Mouse (Mus musculus) adrenal gland, postnatal 25 days (tissue): ENCODE results near the gene Amhr2. TPM values are rescaled to one million over a fixed set of nuclear protein-coding genes. Genes with fewer than 3 reads are reported as not detected.

ENCODE experiments used
- DNase-seq: peaks from one replicate; pipeline ENCODE4 v3.0.0; 2021; ENCODE audit warnings: mixed read lengths
- total RNA-seq: library from RNA; stranded (reverse); gene quantifications from 2 replicates; pipeline ENCODE4 v1.2.3, GENCODE M21; 2021

Gene Amhr2
- total RNA-seq, 1 experiment from 2014 or later: 1.4 TPM

DNA sequence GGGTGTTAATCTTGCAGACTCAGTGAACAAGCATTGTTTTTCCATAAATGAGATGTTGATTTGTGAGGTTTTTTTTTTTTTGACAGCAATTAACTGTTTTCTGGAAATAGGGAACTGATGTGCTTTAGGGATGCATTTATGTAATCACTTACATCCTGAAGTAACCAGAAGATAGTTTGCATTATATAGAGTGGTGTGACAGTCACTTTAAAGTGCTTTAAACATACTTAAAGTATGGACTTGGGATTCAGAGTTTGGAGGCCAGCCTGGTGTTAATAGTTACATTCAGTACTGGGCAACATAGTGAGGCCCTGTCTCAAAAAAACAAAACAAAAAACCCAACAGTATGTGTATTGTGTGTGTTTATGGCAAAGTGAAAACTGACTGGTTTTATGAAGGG lies 26.6 kb downstream of the Amhr2 start:
- no peak for DNase-seq

DNA sequence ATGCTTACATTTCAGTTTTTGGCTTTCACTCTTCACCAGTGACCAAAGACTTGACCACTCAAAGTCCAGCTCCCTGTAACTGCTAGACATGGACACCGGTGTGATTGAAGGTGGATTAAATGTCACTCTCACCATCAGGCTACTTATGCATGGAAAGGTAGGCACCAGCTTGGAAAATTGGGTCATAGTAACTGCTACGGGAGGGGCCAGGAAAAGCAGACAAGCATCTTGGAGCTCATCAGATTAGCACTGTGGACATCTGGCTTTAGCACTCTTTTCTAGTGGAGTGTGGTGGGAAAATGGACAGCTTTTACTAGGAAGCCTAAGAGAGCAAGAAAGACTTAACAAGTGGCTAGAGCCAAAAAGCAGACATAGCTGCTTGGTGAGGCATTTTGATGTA lies 28.1 kb downstream of the Amhr2 start:
- DNase-seq: no peak

DNA sequence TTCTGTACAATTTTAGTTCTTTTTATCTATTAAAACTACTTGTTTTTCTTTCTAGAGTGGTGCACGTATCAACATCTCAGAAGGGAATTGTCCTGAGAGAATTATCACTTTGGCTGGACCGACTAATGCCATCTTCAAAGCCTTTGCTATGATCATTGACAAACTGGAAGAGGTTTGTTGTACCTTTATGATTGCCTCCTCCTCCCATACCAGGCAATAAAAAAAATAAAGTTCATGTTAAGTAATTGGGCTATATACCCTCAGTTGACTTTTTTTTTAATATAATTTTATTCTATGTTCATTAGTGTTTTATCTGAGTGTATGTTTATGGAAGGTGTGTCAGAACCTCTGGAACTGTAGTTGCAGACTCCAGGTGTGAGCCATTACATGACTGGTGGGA lies 29.4 kb downstream of the Amhr2 start:
- DNase-seq: no peak

DNA sequence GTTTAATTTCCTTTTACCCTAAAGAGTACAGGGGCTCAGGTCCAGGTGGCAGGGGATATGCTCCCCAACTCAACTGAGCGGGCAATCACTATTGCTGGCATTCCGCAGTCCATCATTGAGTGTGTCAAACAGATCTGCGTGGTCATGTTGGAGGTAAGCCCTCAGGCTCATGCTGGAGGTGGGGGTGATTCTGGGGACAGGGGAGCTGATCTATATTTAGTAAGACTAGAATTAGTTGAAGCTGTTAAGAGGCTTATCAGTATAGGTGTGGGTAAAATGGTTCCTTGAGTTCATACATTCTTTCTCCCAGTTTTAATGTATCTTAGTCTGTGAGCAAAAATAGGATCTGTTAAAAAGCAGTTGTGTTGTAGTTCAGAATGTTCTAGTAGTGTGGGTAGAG lies 38.0 kb downstream of the Amhr2 start:
- DNase-seq: no peak

DNA sequence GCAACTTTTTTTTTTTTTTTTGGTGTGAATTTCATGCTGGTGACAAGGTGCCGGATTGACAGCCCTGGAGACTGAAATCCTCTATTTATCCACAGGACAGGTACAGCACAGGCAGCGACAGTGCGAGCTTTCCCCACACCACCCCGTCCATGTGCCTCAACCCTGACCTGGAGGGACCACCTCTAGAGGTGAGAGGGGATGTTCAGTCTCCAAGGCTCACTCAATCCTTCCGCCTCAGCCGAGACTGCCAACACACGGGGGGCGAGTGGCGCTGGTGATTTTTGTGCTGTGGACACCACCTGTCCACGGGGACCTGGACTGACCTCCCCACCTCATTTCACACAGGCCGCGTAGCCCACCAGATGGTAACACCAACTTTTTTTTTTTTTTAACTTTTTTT lies 40.7 kb downstream of the Amhr2 start:
- no peak for DNase-seq

DNA sequence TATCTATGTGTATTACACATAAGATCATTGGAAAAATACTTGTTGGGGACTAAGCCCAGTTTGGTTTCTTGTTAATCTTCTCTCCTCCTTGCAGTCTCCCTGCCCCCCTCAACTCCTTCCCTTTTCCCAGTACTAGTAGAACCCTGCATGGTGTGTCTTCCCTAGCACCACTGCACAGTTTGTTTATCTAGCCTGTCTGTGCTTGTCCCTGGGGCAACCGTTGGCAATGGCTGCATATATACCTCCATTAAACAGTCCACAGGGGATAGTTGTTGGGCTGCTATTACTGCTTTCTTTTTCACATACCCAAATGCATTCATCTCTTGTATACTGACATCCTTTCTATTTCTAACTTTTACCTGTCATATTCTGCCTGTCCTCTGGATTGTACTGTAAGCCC lies 42.5 kb downstream of the Amhr2 start:
- no peak for DNase-seq

DNA sequence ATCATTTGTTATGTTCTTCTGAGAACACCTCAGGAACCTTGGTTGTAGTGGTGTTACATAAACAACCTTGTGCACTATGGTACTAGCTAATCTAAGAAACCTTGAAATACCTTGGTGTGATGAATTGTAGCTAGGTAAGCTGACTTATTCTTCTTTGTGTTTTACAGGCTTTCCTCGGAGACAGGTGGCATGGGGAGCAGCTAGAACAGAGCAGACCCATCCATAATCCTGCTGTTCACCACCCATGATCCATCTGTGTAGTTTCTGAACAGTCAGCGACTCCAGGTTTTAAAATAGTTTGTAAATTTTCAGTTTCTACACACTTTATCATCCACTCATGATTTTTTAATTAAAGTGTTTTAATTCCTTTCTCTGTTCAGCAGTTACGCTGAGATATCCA lies 53.2 kb downstream of the Amhr2 start:
- no peak for DNase-seq

DNA sequence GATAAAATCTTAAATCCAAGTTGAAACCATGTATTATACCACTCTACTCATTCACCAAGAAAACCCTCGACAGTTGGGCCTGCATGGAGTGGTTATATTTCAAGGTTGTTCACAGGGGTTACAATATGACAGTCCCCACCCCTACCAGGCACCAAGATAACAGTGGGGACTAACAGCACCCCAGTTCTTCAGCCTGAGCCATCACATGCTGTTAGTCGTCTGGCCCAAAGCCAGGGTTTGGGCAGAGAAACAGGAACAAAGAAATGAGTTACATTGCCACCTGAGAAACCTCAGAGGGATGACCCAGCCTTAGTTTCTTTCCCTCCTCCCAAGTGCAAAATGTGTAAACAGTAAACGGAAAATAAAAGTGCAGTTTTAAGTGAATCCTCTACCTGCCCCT lies 54.2 kb downstream of the Amhr2 start:
- no peak for DNase-seq

DNA sequence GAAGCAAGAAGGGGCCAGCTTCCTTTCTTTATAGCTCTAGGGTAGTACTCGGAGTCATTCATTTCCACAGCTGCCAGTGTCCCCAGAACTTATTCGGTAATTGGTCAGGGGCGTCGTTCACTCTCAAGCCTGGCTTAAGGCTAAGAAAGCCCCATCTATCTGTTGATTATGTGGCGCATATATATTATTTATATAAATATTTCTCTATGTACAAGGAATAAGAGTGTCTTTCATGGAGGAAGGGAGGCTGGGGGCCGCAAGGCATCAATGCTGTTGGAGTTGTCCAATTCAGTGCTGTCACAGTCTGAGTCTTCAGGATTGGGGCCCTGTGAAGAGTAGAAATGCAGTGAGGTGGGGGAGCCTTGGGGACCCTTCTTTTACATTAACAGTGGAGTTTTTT lies 54.7 kb downstream of the Amhr2 start:
- no peak for DNase-seq

DNA sequence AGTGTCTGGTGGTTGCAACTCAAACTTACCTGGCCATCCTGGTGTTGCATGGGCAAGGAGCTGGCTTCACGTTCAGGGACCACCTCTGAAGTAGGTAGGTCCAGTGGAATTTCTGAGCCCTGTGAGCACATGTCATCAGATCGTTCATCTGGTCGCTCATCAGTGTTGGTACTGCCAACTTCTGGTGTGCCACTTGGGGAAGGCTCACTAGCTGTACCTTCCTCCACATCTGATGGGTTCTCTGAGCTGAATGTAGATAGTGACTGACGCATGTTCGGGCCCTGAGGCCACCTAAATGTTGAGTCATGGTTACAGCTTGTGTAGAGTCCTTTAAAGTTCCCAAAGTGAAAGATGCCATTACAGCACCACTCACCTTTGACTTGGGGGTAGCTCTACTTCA lies 55.3 kb downstream of the Amhr2 start:
- no peak for DNase-seq

DNA sequence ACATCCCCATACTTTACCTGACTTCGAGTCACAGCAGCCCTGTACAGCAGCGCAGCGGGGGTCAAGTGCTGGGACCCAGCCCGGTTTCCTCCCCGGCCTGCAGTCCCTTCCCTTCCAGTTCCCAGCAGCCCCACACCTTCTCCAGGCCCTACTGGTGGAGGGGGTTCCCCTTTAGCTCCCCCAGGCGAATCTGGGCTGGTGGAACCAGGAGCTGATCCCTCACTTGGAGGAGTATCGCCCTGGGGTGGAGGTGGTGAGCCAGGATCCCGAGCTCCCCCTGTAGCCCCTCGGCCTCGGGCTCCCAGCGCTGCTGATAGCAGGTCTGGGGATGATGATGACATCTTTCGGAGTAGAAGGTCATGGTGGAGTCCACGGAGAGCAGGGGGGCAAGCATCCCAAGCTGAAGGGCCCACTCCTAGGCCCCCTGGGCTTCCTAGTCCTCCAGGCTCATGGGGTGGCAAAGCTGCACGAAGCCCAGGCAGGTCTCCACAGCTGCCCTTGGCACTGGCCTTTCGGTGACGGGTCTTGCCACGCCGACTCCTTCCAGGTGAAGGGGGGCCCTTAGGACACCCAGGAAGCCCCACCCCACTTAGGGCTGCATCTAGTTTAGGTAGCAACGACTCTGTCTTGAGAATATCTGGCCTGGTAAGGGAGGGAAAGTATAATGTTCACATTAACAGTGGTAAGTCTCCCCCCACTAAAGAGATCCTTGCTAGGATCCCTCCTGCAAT lies 56.1 kb downstream of the Amhr2 start:
- no peak for DNase-seq

DNA sequence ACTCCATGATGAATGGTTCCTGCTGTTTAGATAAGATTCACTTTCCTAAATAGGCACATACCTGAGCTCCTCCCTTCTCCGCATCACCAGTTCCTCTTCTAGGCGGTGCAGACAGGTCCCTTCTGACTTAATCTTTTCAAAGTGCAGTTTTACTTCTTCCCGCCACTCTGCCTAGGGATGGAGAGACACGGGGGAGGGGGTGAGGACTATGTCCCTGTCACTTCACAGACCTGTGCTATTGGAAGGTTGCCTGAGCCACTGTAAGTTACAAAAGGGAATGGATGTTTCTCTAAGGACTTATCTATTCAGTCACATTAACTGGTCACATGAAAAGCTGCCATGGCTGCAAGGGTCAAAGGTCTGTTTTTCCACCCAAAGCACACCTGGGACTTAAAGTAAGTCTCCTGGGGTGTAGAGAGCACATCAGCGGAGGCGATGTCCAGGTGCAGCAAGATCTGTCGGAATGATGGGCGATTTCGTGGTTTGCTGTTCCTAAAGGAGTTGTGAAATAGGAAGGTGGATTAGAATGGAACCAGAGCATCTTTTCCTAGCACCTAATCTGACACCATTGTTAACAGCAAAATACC lies 57.2 kb downstream of the Amhr2 start:
- no peak for DNase-seq

DNA sequence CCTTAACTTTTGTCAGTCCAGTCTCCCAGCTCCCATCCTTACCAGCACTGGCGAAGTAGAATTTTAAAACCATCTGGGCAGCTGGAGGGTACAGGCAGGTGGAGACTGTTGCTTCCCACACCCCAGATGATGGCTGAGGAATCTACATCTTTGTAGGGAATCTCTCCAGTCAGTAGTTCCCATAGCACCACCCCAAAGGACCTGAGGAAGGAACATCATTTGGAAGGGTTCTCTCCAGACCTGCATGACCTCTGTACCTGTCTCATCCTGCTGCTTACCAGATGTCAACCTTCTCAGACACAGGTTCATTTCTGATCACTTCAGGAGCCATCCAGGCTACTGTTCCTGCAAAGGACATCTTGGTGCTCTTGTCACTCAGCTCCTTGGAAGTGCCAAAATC lies 58.3 kb downstream of the Amhr2 start, which contains the start of gene Gm10337:
Gene Gm10337 (plus strand): TSS at position 276 of the 400 bp plus-strand sequence.
- no peak for DNase-seq

Other genes with a start within 250 kb of the Amhr2 start
- gene Zfp740, start 242.1 kb upstream of the Amhr2 start, total RNA-seq: 61.4 and 80.4 TPM in 2 replicates
- gene Csad, start 240.6 kb upstream of the Amhr2 start, total RNA-seq: 76.1 and 76.8 TPM in 2 replicates
- 1.5 and 2.0 TPM in 2 replicates for gene Itgb7, start 213.4 kb upstream of the Amhr2 start, total RNA-seq
- 21.5 and 25.7 TPM in 2 replicates for gene Rarg, start 187.8 kb upstream of the Amhr2 start, total RNA-seq
- gene Gm9918, start 174.8 kb upstream of the Amhr2 start, total RNA-seq: 0.15 TPM in 1 of 2 replicates, not detected in the other
- 36.3 and 36.7 TPM in 2 replicates for gene Mfsd5, start 165.9 kb upstream of the Amhr2 start, total RNA-seq
- 4.1 and 6.3 TPM in 2 replicates for gene Espl1, start 149.1 kb upstream of the Amhr2 start, total RNA-seq
- gene Pfdn5, start 119.3 kb upstream of the Amhr2 start, total RNA-seq: 379 TPM in 2 replicates
- gene Myg1, start 113.7 kb upstream of the Amhr2 start, total RNA-seq: 72.4 and 77.8 TPM in 2 replicates
- 14.4 and 24.0 TPM in 2 replicates for gene Aaas, start 94.6 kb upstream of the Amhr2 start, total RNA-seq
- 0.15 TPM in 1 of 2 replicates, not detected in the other for gene Sp7, start 78.2 kb upstream of the Amhr2 start, total RNA-seq
- 49.9 and 82.8 TPM in 2 replicates for gene Sp1, start 39.2 kb upstream of the Amhr2 start, total RNA-seq
- gene Prr13, start 13.7 kb downstream of the Amhr2 start, total RNA-seq: 100 and 158 TPM in 2 replicates
- 747 and 809 TPM in 2 replicates for gene Pcbp2, start 25.2 kb downstream of the Amhr2 start, total RNA-seq
- gene Gm10337, start 58.4 kb downstream of the Amhr2 start, total RNA-seq: not detected in 2 replicates
- 8.1 and 12.0 TPM in 2 replicates for gene Map3k12, start 71.7 kb downstream of the Amhr2 start, total RNA-seq
- gene Tarbp2, start 72.8 kb downstream of the Amhr2 start, total RNA-seq: 42.4 and 48.9 TPM in 2 replicates
- gene Npff, start 79.6 kb downstream of the Amhr2 start, total RNA-seq: 3.4 and 6.6 TPM in 2 replicates
- 2.2 TPM in 1 of 2 replicates, not detected in the other for gene Gm28047, start 179.7 kb downstream of the Amhr2 start, total RNA-seq
- gene Atf7, start 180.1 kb downstream of the Amhr2 start, total RNA-seq: 78.0 and 81.1 TPM in 2 replicates
- gene Atp5g2, start 227.0 kb downstream of the Amhr2 start, total RNA-seq: 13.8 and 32.0 TPM in 2 replicates